Mouse (Mus musculus) stomach, postnatal 0 days (tissue): ENCODE results near the gene Brsk1.

Experiments
- CTCF ChIP-seq: IDR thresholded peaks from 2 replicates; pipeline ENCODE4 v1.5.1; 2016; ENCODE audit warnings: antibody characterized with exemption, low read depth, mild to moderate bottlenecking, moderate library complexity
- EP300 ChIP-seq: optimal IDR thresholded peaks from 2 replicates; pipeline ENCODE3; 2016; ENCODE audit warnings: antibody characterized with exemption

GRCm38 (mm10) chr7:4643225-4643624 lies 47.2 kb upstream of the Brsk1 start:
- TF ChIP-seq CTCF, result no peak
- TF ChIP-seq EP300, result no peak
